Mouse (Mus musculus) limb, embryonic 12.5 days (tissue): ENCODE measurements around the gene Olfr52. TPM values are rescaled to one million over a fixed set of nuclear protein-coding genes. Genes with fewer than 3 reads are reported as not detected.

Source experiments
- polyA plus RNA-seq: library from polyadenylated mRNA; unstranded; fragments of >200 nt; fragmentation: Nextera tagmentation; extraction: Ambion mirVana; gene quantifications from 2 replicates; pipeline ENCODE4 v1.2.1, GENCODE M21; 2016

The Olfr52 gene
- polyA plus RNA-seq, 1 experiment from 2014 or later, result not detected

Other genes with a start within 250 kb of the Olfr52 start
- not detected in 2 replicates for gene Olfr1028, start 235.2 kb downstream of the Olfr52 start, polyA plus RNA-seq
- gene Olfr1029, start 211.8 kb downstream of the Olfr52 start, polyA plus RNA-seq, result not detected in 2 replicates
- gene Olfr1030, start 206.4 kb downstream of the Olfr52 start, polyA plus RNA-seq, result not detected in 2 replicates
- not detected in 2 replicates for gene Olfr1031, start 195.4 kb downstream of the Olfr52 start, polyA plus RNA-seq
- gene Olfr1032, start 180.1 kb downstream of the Olfr52 start, polyA plus RNA-seq, result not detected in 2 replicates
- not detected in 2 replicates for gene Olfr1033, start 165.1 kb downstream of the Olfr52 start, polyA plus RNA-seq
- 0.04 TPM in 1 of 2 replicates, not detected in the other for gene Olfr1034, start 139.8 kb downstream of the Olfr52 start, polyA plus RNA-seq
- not detected in 2 replicates for gene Olfr1036, start 111.7 kb downstream of the Olfr52 start, polyA plus RNA-seq
- gene Olfr1037, start 98.3 kb downstream of the Olfr52 start, polyA plus RNA-seq, result not detected in 2 replicates
- gene Olfr1039, start 49.8 kb downstream of the Olfr52 start, polyA plus RNA-seq, result not detected in 2 replicates
- not detected in 2 replicates for gene Olfr1040, start 39.0 kb downstream of the Olfr52 start, polyA plus RNA-seq
- not detected in 2 replicates for gene Olfr1042, start 23.8 kb downstream of the Olfr52 start, polyA plus RNA-seq
- gene Olfr1043, start 18.2 kb downstream of the Olfr52 start, polyA plus RNA-seq, result not detected in 2 replicates
- not detected in 2 replicates for gene Olfr1044, start 7.9 kb downstream of the Olfr52 start, polyA plus RNA-seq
- not detected in 2 replicates for gene Olfr1045, start 17.3 kb upstream of the Olfr52 start, polyA plus RNA-seq
- gene Olfr1046, start 33.6 kb upstream of the Olfr52 start, polyA plus RNA-seq, result not detected in 2 replicates
- gene Olfr1047, start 45.7 kb upstream of the Olfr52 start, polyA plus RNA-seq, result not detected in 2 replicates
- gene Olfr1048, start 54.6 kb upstream of the Olfr52 start, polyA plus RNA-seq, result not detected in 2 replicates
- gene Olfr1049, start 72.6 kb upstream of the Olfr52 start, polyA plus RNA-seq, result not detected in 2 replicates
- gene Olfr1051, start 93.4 kb upstream of the Olfr52 start, polyA plus RNA-seq, result not detected in 2 replicates
- gene Olfr1052, start 106.8 kb upstream of the Olfr52 start, polyA plus RNA-seq, result not detected in 2 replicates
- gene Olfr1053, start 129.6 kb upstream of the Olfr52 start, polyA plus RNA-seq, result not detected in 2 replicates
- not detected in 2 replicates for gene Olfr1054, start 149.8 kb upstream of the Olfr52 start, polyA plus RNA-seq
- not detected in 2 replicates for gene Olfr1055, start 164.6 kb upstream of the Olfr52 start, polyA plus RNA-seq
- not detected in 2 replicates for gene Olfr1056, start 176.8 kb upstream of the Olfr52 start, polyA plus RNA-seq
- not detected in 2 replicates for gene Olfr1057, start 192.7 kb upstream of the Olfr52 start, polyA plus RNA-seq
- gene Olfr1058, start 202.9 kb upstream of the Olfr52 start, polyA plus RNA-seq, result not detected in 2 replicates
- not detected in 2 replicates for gene Olfr1061, start 228.4 kb upstream of the Olfr52 start, polyA plus RNA-seq
- gene Olfr1062, start 241.1 kb upstream of the Olfr52 start, polyA plus RNA-seq, result not detected in 2 replicates